Mouse (Mus musculus) ES-Bruce4 (cell line): Measurements from ENCODE around the gene B9d2.

Source experiments
- CTCF ChIP-seq: IDR thresholded peaks from one replicate; pipeline ENCODE4 v1.8.1; 2011; ENCODE audit warnings: low read depth, low read length
- EP300 ChIP-seq: IDR thresholded peaks from 2 replicates; pipeline ENCODE4 v1.6.1; 2011; ENCODE audit warnings: low read depth, low read length; ENCODE audit not compliant: insufficient read depth
- POLR2A ChIP-seq: IDR thresholded peaks from one replicate; pipeline ENCODE4 v1.8.1; 2011; ENCODE audit warnings: low read length; ENCODE audit not compliant: insufficient read depth

DNA sequence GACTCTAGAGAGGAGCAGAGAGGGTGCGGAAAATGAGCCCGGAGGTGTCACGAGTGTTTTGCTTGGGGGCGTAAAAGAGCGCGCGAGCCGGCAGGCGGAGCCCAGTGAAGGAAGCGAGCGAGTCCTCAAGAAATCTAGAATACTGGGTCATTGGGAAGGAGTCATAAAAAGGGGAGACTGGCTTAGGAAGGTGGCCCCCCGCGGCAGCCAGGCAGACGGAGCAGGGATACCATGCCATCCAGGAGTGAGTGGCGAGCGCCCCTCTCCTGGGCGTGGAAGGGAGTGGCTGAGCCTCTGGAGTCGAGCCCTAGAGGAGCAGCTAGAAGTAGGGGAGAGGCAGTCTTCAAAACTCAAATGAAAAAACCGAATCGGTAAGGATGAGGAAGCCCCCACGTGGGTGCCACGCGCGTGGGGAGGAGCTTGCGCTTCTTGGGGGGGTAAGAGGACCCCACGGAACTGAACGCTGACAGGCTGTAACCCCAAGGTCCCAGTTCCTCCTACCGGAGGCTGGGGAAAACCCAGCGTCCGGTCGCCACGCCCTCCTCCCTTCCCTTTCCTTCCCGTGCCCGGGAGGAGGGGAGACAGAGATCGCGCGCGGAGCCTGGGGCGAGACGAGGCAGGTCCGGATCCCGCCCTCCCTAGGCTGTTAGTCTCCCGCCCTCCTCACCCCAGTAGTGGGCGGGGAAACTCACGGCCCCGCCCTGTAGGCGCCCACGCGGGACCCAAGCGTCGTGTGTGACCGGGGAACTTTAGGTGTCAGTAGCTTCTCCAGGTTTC, 8.4 kb downstream of the B9d2 start:
- TF ChIP-seq EP300 (no peak), CTCF (no peak), POLR2A (no peak)
